Mouse (Mus musculus): Measurements from ENCODE around the gene Dedd2. TPM values are rescaled to one million over a fixed set of nuclear protein-coding genes. Genes with fewer than 3 reads are reported as not detected.

Gene Dedd2
- total and polyA plus RNA-seq, 3 experiments, result 10.6 to 13.9 (median 11.7) TPM

DNA sequence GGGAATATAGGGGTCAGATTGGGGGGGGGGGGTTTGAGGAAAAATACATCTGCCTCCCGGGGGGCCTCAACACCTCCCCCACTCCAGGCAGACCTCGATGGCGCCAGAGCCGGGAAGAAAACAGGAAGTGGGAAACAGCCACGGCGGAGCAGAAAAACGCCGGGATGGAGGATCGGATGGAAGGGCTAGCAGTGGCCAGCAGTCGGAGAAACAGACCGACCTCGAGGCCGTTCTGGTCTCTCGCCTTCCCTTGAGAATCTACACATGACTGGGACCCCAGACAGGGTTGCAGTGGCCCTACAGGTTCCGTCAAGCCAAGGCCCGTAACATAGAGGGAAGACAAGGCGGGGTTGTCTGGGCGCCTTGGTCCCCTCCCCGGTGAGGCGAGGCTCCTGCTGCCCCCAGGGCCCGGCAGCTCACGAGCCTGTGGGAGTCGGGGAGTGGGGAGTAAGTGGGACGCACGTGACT is 28.5 kb upstream of the Dedd2 start:
- no peaks in the 10 kb centered on the region for H3K9me3 ChIP-seq (replicated peaks; ENCODE audit: low read length)
- peaks cover 11 to 29% of the 10 kb centered on the region in 2 experiments for H3K36me3 ChIP-seq (replicated peaks in 1 of 2; ENCODE audit: control insufficient read depth in 1 of 2, insufficient read depth in 1 of 2, low read length in 1 of 2)
- in situ Hi-C loops (cut with MboI; ENCODE audit: low pct_ligation_motif_present, low pct_unique_long_range_greater_than_20kb, low sequenced_read_pairs), result no loop called here
- peaks cover 17% of the 10 kb centered on the region for H3K79me2 ChIP-seq (replicated peaks; ENCODE audit: control insufficient read depth, extremely low read depth, insufficient read depth, poor library complexity, severe bottlenecking)
- peak overlapping the region; percentile 48 to 94 (median 94) for H3K4me3 ChIP-seq (replicated peaks in 1 of 3; ENCODE audit: low read depth in 2 of 3, low read length in 2 of 3, poor library complexity in 1 of 3)
- H3K4me2 ChIP-seq (ENCODE audit: insufficient read depth, low read depth, poor library complexity, severe bottlenecking), result peak overlapping the region; percentile 60
- dilution Hi-C loops (cut with MboI; ENCODE audit: extremely low pct_ligation_motif_present, extremely low pct_unique_long_range_greater_than_20kb, low sequenced_read_pairs), result no loop called here
- peaks cover 5 to 31% of the 10 kb centered on the region in 2 experiments; a peak in 3 of 4 replicates for H3K4me1 ChIP-seq (ENCODE audit: control insufficient read depth in 1 of 2, insufficient read depth in 2 of 2)
- no peak for DNase-seq (ENCODE audit: extremely low read depth)
- H3K9ac ChIP-seq (ENCODE audit: insufficient read depth, low read depth), result peak overlapping the region; percentile 87
- TF ChIP-seq TCF12 (IDR thresholded peaks at IDR 0.05; ENCODE audit: low read depth, low read length) (no peak), EP300 (IDR thresholded peaks at IDR 0.05; ENCODE audit: low read length) (no peak), POLR2A (IDR thresholded peaks at IDR 0.05; ENCODE audit: low read depth, low read length) (no peak), RCOR1 (conservative IDR thresholded peaks at IDR 0.05; ENCODE audit: low read depth, low read length) (no peak), KAT2A (IDR thresholded peaks at IDR 0.05; ENCODE audit: insufficient replicate concordance, low read length) (no peak), MEF2A (IDR thresholded peaks at IDR 0.05; ENCODE audit: borderline replicate concordance, low read depth, low read length) (no peak), NRF1 (IDR thresholded peaks at IDR 0.05; ENCODE audit: low read depth, low read length) (no peak), NELFE (IDR thresholded peaks at IDR 0.05; ENCODE audit: low read depth, low read length) (no peak), BHLHE40 (IDR thresholded peaks at IDR 0.05; ENCODE audit: low read depth, low read length) (peak; percentile 80), ELF1 (IDR thresholded peaks at IDR 0.05; ENCODE audit: low read depth, low read length) (no peak), USF2 (conservative IDR thresholded peaks at IDR 0.05; ENCODE audit: low read depth, low read length) (no peak), MAX (IDR thresholded peaks at IDR 0.05; ENCODE audit: low read length) (0 out of 2 replicates have a peak, but pooled peaks have one; percentile 40), TBP (conservative IDR thresholded peaks at IDR 0.05; ENCODE audit: low read depth, low read length) (no peak), MAFK (IDR thresholded peaks at IDR 0.05; ENCODE audit: insufficient replicate concordance, low read length) (no peak), SIN3A (IDR thresholded peaks at IDR 0.05; ENCODE audit: low read length) (peak; percentile 40; the same call in 1 of the 2 replicates), CHD1 (IDR thresholded peaks at IDR 0.05; ENCODE audit: low read depth, low read length) (no peak), MAZ (IDR thresholded peaks at IDR 0.05; ENCODE audit: low read depth, low read length) (no peak), MYC (IDR thresholded peaks at IDR 0.05; ENCODE audit: low read depth, low read length) (no peak)
- H3K27ac ChIP-seq (ENCODE audit: insufficient read depth, low read depth), result no peak overlapping the region
- peaks cover 2% of the 10 kb centered on the region for H3K27me3 ChIP-seq (replicated peaks)

DNA sequence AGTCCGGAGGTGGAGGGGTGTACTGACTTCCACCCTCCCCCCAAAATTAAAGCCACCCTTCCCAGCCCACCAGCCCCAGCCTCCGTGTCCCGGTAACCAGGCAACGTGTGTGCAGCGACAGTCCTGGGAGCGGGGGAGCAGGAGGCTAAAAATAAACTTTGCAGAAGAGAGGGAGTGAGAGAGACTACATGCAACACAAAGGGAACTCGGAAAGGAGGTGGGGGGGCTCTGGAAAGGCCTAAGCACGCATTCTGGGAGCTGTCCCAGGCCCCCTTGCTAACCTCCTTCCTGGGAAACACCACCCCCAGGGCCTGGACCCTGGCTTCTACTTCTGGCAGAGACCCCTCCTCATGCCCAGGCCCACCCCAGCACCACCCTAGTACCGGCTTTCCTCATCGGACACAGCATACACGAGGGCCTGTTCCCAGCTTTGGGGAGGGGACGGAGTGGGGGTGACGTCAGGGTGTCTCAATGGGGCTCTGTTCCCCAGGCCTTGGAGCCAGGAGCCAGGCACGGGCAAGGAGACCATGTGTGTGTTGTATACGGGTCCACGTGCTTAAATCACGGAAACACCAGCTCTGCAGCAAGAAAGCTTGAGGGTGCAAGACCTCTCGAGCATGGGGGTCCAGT is 27.7 kb upstream of the Dedd2 start:
- Histone ChIP-seq H3K9me3 (replicated peaks; ENCODE audit: low read length) (no peaks in the 10 kb centered on the region), H3K9ac (ENCODE audit: insufficient read depth, low read depth) (no peak overlapping the region; the same call in 1 of the 2 replicates), H3K27ac (ENCODE audit: insufficient read depth, low read depth) (no peak overlapping the region), H3K4me1 (ENCODE audit: control insufficient read depth in 1 of 2, insufficient read depth in 2 of 2) (peaks cover 5 to 31% of the 10 kb centered on the region in 2 experiments; a peak in 3 of 4 replicates), H3K4me2 (ENCODE audit: insufficient read depth, low read depth, poor library complexity, severe bottlenecking) (0 out of 2 replicates have a peak overlapping the region, but pooled peaks have one; percentile 60), H3K36me3 (replicated peaks in 1 of 2; ENCODE audit: control insufficient read depth in 1 of 2, insufficient read depth in 1 of 2, low read length in 1 of 2) (peaks cover 11 to 32% of the 10 kb centered on the region in 2 experiments), H3K4me3 (replicated peaks in 1 of 3; ENCODE audit: low read depth in 2 of 3, low read length in 2 of 3, poor library complexity in 1 of 3) (no peak overlapping the region), H3K79me2 (replicated peaks; ENCODE audit: control insufficient read depth, extremely low read depth, insufficient read depth, poor library complexity, severe bottlenecking) (peaks cover 17% of the 10 kb centered on the region), H3K27me3 (replicated peaks) (peaks cover 2% of the 10 kb centered on the region)
- TF ChIP-seq ZKSCAN1 (IDR thresholded peaks at IDR 0.05; ENCODE audit: borderline replicate concordance, low read depth, low read length), result no peak
- TF ChIP-seq PAX5 (IDR thresholded peaks at IDR 0.05; ENCODE audit: low read length), result no peak
- TF ChIP-seq UBTF (IDR thresholded peaks at IDR 0.05; ENCODE audit: low read depth, low read length), result no peak
- TF ChIP-seq MYC (IDR thresholded peaks at IDR 0.05; ENCODE audit: low read depth, low read length), result peak; percentile 28; the same call in 1 of the 2 replicates
- in situ Hi-C loops (cut with MboI; ENCODE audit: low pct_ligation_motif_present, low pct_unique_long_range_greater_than_20kb, low sequenced_read_pairs) (no loop called here), dilution Hi-C loops (cut with MboI; ENCODE audit: extremely low pct_ligation_motif_present, extremely low pct_unique_long_range_greater_than_20kb, low sequenced_read_pairs) (no loop called here)
- no peak for DNase-seq (ENCODE audit: extremely low read depth)
